Mouse (Mus musculus) stomach, embryonic 14.5 days (tissue): ENCODE measurements at regions not wholly inside any gene's neighbourhood (a gene's known extent, or its start where the extent isn't known, plus 50 kb on each side); places are given as distances from the start of the nearest gene placed in this dataset.
A peak's percentile ranks its signal among the peaks of the same experiment; 100 is the strongest.

ENCODE experiments used
- ATAC-seq: fragments of 200-750 bp; cut with Nextera tagmentation; 2 replicates; pipeline ENCODE4 v1.8.0; 2017; ENCODE audit warnings: low read depth, moderate TSS enrichment; ENCODE audit not compliant: insufficient number of reproducible peaks, insufficient read depth, low FRiP score
- H3K27ac ChIP-seq: fragments of 300-500 bp; sonication (generic); 2 replicates; pipeline ENCODE4 v1.5.1; 2014; ENCODE audit warnings: mild to moderate bottlenecking, low read length, moderate library complexity, mixed read lengths
- H3K27me3 ChIP-seq: fragments of 300-500 bp; sonication (generic); 2 replicates; pipeline ENCODE4 v1.6.1; 2014; ENCODE audit warnings: low read length, control low read depth, mixed read lengths; ENCODE audit not compliant: control insufficient read depth, insufficient read depth
- H3K36me3 ChIP-seq: fragments of 300-500 bp; sonication (generic); 2 replicates; pipeline ENCODE4 v1.6.1; 2014; ENCODE audit warnings: mild to moderate bottlenecking, control low read depth, low read length, moderate library complexity, mixed read lengths; ENCODE audit not compliant: control insufficient read depth, insufficient read depth
- H3K4me1 ChIP-seq: fragments of 300-500 bp; sonication (generic); 2 replicates; pipeline ENCODE4 v1.6.1; 2014; ENCODE audit warnings: low read length, control low read depth, mixed read lengths; ENCODE audit not compliant: control insufficient read depth, insufficient read depth
- H3K4me2 ChIP-seq: fragments of 300-500 bp; sonication (generic); replicated peaks from 2 replicates; pipeline ENCODE4 v1.6.1; 2014; ENCODE audit warnings: low read depth, low read length, control low read depth
- H3K4me3 ChIP-seq: fragments of 300-500 bp; sonication (generic); 2 replicates; pipeline ENCODE4 v1.5.1; 2014; ENCODE audit warnings: low read depth, low read length, control low read depth
- H3K9ac ChIP-seq: fragments of 300-500 bp; sonication (generic); replicated peaks from 2 replicates; pipeline ENCODE4 v1.6.1; 2014; ENCODE audit warnings: low read depth, mild to moderate bottlenecking, control low read depth, low read length, moderate library complexity, mixed read lengths
- H3K9me3 ChIP-seq: fragments of 300-500 bp; sonication (generic); 2 replicates; pipeline ENCODE4 v1.6.1; 2016; ENCODE audit warnings: low read depth, low read length, control low read depth; ENCODE audit not compliant: control insufficient read depth
- WGBS: fragments of 180-500 bp; shearing (Covaris S2); extraction: QIAGEN DNeasy Blood & Tissue Kit; methylation state at CpG from one replicate; pipeline ENCODE4 v1.1.7; 2014; 5-methylcytosine and 5-hydroxymethylcytosine counted together

DNA sequence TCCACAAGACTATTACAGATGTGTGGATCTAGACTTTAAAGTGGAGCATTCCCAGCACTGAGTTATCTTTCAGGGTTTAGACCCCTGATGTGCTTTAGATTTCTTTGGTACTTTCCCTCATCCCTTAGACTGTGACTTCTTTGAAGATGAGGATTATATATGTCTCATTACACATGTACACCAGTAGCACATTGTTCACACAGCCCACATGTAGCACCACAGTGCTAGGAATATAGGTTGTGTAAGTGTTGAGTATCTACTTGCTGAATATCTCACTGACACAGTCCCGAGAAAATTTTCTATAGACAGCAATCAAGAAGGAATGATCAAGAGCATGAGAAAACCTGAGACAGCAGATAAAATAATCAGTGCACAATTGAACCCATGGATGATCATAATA lies 243.4 kb upstream of the Brinp1 start:
- no peaks in the 10 kb centered on the region for H3K27me3 ChIP-seq
- no peaks in the 10 kb centered on the region for H3K36me3 ChIP-seq
- H3K4me1 ChIP-seq, result no peaks in the 10 kb centered on the region
- no peak overlapping the region for H3K4me3 ChIP-seq
- H3K9me3 ChIP-seq, result no peaks in the 10 kb centered on the region
- H3K4me2 ChIP-seq, result no peak overlapping the region
- WGBS, result 91% methylated on average over 1 of the region's 1 CpGs
- no peak for ATAC-seq
- no peak overlapping the region for H3K9ac ChIP-seq
- no peak overlapping the region for H3K27ac ChIP-seq

GRCm38 (mm10) chr4:69196094-69196493 lies 241.9 kb upstream of the Brinp1 start:
- Histone ChIP-seq H3K4me3 (peak overlapping the region; percentile 29; the same call in 1 of the 2 replicates), H3K27me3 (no peaks in the 10 kb centered on the region), H3K27ac (no peak overlapping the region), H3K4me1 (no peaks in the 10 kb centered on the region), H3K9me3 (no peaks in the 10 kb centered on the region), H3K36me3 (no peaks in the 10 kb centered on the region), H3K9ac (no peak overlapping the region), H3K4me2 (peak overlapping the region; percentile 41)
- ATAC-seq, result no peak
- WGBS, result 89% methylated on average over 1 of the region's 1 CpGs

DNA sequence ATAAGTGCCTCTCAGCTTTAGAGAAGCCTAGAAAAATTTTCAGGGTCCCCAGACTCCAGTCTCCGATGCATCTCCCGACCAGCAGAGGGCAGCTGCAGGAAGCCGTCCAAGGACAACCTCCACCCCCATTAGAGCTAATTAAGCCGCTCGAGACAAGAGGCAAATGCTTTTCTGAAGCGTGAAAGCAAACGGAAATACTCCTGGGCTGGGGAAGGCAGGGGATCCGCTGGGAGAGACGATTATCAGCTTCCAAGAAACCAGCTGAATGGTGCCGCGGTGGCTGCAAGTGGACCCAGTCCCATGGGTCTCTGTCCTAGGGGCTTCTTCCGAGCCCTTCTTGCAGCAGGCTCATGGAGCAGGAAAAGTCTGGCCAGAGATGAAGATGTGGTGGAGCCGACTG lies 241.4 kb upstream of the Brinp1 start:
- under 1% methylated on average over 13 of the region's 13 CpGs for WGBS
- peak; percentile 61; the same call in 1 of the 2 replicates for ATAC-seq
- no peak overlapping the region for H3K9ac ChIP-seq

More for the DNA sequence above, 241.4 kb upstream of the Brinp1 start:
- no peak overlapping the region for H3K27ac ChIP-seq
- peak overlapping the region; percentile 41 for H3K4me2 ChIP-seq
- H3K36me3 ChIP-seq, result no peaks in the 10 kb centered on the region
- H3K4me3 ChIP-seq, result peak overlapping the region; percentile 29
- H3K9me3 ChIP-seq, result no peaks in the 10 kb centered on the region
- H3K4me1 ChIP-seq, result no peaks in the 10 kb centered on the region
- no peaks in the 10 kb centered on the region for H3K27me3 ChIP-seq
